Mouse (Mus musculus) regulatory T cell (primary cell): ENCODE measurements around the gene Chrng.

ENCODE experiments used
- in situ Hi-C: fragments of 300-600 bp; cut with MboI, MseI; formaldehyde crosslinking; loops from one replicate; pipeline ENCODE4 v1.15.1; 2025; ENCODE audit warnings: high pct_unique_total_duplicates

The Chrng gene

GRCm38 (mm10) chr1:87198119-87199065, 6.1 kb upstream of the Chrng start:
- in situ Hi-C loops, result no loop called here

GRCm38 (mm10) chr1:87200811-87201210, 3.6 kb upstream of the Chrng start:
- in situ Hi-C loops, result no loop called here

- in situ Hi-C loops, result no loop called here
Observed at GRCm38 (mm10) chr1:87201848-87202247, 2.6 kb upstream of the Chrng start.

- in situ Hi-C loops, result no loop called here
Observed at GRCm38 (mm10) chr1:87203779-87204178, 678 bp upstream of the Chrng start.

- in situ Hi-C loops, result no loop called here
Observed at GRCm38 (mm10) chr1:87205038-87205437, 581 bp downstream of the Chrng start.

- in situ Hi-C loops, result no loop called here
Observed at GRCm38 (mm10) chr1:87205502-87205901, 1.0 kb downstream of the Chrng start.

GRCm38 (mm10) chr1:87206339-87206738, 1.9 kb downstream of the Chrng start:
- in situ Hi-C loops, result no loop called here

GRCm38 (mm10) chr1:87211431-87211830, 7.0 kb downstream of the Chrng start:
- in situ Hi-C loops, result no loop called here

GRCm38 (mm10) chr1:87213735-87214704, 9.6 kb downstream of the Chrng start, which contains the start of gene Eif4e2:
Gene Eif4e2 (plus strand): TSS chr1:87213914.
- in situ Hi-C loops, result no loop called here

GRCm38 (mm10) chr1:87214748-87215147, 10.3 kb downstream of the Chrng start:
- in situ Hi-C loops, result no loop called here

GRCm38 (mm10) chr1:87217938-87218337, 13.5 kb downstream of the Chrng start:
- in situ Hi-C loops, result no loop called here

GRCm38 (mm10) chr1:87225739-87226138, 21.3 kb downstream of the Chrng start:
- in situ Hi-C loops, result no loop called here

GRCm38 (mm10) chr1:87226409-87227159, 22.1 kb downstream of the Chrng start:
- in situ Hi-C loops, result no loop called here

- in situ Hi-C loops, result no loop called here
Observed at GRCm38 (mm10) chr1:87227160-87227550, 22.7 kb downstream of the Chrng start.

GRCm38 (mm10) chr1:87230606-87231005, 26.1 kb downstream of the Chrng start:
- in situ Hi-C loops, result no loop called here

- in situ Hi-C loops, result no loop called here
Observed at GRCm38 (mm10) chr1:87232197-87232596, 27.7 kb downstream of the Chrng start.

GRCm38 (mm10) chr1:87239056-87239455, 34.6 kb downstream of the Chrng start:
- in situ Hi-C loops, result no loop called here

- in situ Hi-C loops, result no loop called here
Observed at GRCm38 (mm10) chr1:87243021-87243420, 38.6 kb downstream of the Chrng start.

GRCm38 (mm10) chr1:87245430-87245829, 41.0 kb downstream of the Chrng start:
- in situ Hi-C loops, result no loop called here

- in situ Hi-C loops, result no loop called here
Observed at GRCm38 (mm10) chr1:87245929-87246815, 41.7 kb downstream of the Chrng start.
